Mouse (Mus musculus) gastrocnemius, postnatal 4 days (tissue): ENCODE results near the gene Slc25a14. TPM values are rescaled to one million over a fixed set of nuclear protein-coding genes. Genes with fewer than 3 reads are reported as not detected.

Experiments used
- microRNA-seq: library from miRNA; unstranded; fragments of <30 nt; microRNA quantifications from one replicate; pipeline ENCODE4 v1.2.0, GENCODE M21; 2021
- total RNA-seq, 2 experiments: library from RNA; stranded (reverse); gene quantifications; 2 replicates each; pipeline ENCODE4 v1.2.3; 2021

Slc25a14 gene
- total RNA-seq, 2 experiments from 2014 or later = 2.3 to 3.1 TPM

Small RNA genes lying within 50 kb of the gene (microRNA-seq; reads per million reads assigned to microRNA genes)
- gene Gm27828 = not detected

Other genes starting within 250 kb of the Slc25a14 start
- 10 to 100 TPM; 19.2 to 19.5 TPM for gene Elf4, start 160.3 kb upstream of the Slc25a14 start, total RNA-seq
- gene Aifm1, start 109.8 kb upstream of the Slc25a14 start, total RNA-seq = 10 to 100 TPM; 40.0 to 43.3 TPM
- gene Rab33a, start 104.1 kb upstream of the Slc25a14 start, total RNA-seq = 1 to 10 TPM in 1 of 2 experiments, under 1 TPM in 1; 0.56 to 1.8 TPM
- gene Zfp280c, start 28.9 kb upstream of the Slc25a14 start, total RNA-seq = 10 to 100 TPM; 14.4 to 15.3 TPM
- not detected for gene Gpr119, start 51.1 kb downstream of the Slc25a14 start, total RNA-seq
- gene Rbmx2, start 71.6 kb downstream of the Slc25a14 start, total RNA-seq = 1 to 10 TPM; 3.6 to 5.0 TPM